Mouse (Mus musculus) frontal cortex, postnatal 14 days (tissue): ENCODE measurements around the gene Plac9b.
"Not testable (repeated sequence)": the region's sequence is repeated elsewhere in the genome, so short reads cannot be mapped to it uniquely, and the experiment has no call there.

Experiments used
- DNase-seq, 2 experiments: peaks; one replicate each; pipeline ENCODE4 v3.0.0; 2022; ENCODE audit warnings: low spot score in 2 of 2

The Plac9b gene

GRCm38 (mm10) chr14:26182380-26182779 is at the start of gene Plac9b:
Plac9b (minus strand) TSS chr14:26182480.
- DNase-seq: not testable (repeated sequence)

DNA sequence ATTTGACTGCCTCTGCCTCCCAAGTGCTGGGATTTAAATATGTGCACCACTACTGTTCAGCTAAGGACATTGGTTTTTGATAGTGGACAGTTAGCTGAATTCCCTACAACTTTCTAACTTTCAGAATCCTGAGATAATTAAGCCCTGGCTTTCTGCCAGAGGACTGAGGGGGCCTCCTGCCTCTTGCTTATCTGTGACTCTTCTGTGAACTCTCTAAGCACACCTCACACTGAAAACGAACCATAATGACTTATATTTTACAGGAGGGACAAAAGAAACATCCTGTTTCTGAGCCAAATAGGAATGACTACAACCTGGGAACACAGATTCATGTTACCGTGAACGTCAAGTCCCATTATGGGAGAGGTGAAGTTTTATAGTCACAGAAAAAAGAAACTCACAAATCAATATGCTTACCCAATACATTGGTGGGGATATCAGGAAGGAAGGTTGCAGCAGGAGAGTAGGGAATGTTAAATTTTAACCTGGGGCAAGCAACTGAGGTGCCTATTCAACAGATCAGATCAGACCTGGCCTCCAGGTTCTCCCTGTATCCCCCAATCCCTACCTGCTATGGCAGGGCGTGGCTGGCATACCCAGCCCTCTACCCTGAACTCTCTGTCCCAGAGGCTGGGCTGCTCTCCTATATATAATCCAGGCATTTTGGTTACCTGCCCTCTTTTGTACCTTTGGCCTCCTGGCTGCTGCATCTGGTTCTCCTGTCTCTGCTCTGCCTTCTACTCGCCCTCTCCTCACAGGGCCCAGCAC is 34.1 kb upstream of the Plac9b start:
- DNase-seq: not testable (repeated sequence)

DNA sequence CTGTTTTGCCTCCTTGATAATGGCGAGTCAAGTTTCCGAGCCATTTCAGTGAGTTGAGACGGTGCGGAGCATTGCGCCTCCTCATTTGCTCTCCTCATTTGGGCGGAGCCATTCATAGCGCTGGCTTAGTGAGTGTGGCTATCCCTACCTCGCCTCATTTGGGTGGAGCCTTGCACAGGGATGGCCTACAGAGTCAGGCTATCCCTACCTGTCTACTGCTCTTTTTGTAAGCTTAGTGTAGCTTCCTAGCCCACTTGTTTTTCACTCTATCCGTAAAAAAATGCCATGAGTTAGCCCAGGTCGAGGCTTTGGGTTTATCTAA is 24.6 kb upstream of the Plac9b start, which contains the start of gene Tmem254b:
Gene Tmem254b, minus strand, starts transcription at position 116 of the 322 bp plus-strand sequence.
- not testable (repeated sequence) for DNase-seq

DNA sequence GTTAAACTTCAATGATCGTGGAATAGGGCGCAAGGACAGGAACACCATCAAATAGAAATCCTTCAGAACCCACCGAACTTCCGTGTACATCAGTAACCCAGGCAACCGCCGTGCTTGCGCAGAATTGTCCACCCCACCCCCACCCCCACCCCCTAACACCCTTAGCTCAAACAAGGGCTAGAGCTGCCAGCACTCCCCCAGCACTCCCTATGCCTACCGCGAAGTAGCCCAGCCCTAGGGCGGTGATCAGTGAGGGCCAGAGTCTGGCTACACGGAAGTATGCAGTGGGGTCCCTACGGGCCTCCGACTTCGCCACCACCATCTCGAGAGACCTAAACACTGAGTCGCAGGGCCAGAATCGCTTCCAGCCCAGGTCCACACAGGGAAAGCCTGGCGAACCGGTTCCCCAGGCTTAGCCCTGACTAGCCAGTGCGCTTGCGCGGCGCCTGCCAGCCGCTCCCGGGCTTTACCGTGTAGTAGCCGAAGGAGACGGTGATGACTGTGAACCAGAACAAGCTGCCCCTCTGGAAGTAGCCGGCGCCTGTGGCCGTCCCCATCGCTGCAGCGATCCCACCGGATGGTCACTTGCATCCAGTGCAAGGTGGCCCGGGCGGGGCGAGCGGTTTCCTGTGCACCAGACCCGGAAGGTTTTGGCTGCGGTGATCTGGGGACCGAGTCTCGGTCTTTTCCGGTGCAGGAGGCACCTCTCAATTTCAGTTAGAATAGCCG is 24.1 kb upstream of the Plac9b start:
- DNase-seq: not testable (repeated sequence)

GRCm38 (mm10) chr14:26197851-26198250 is 15.6 kb upstream of the Plac9b start:
- not testable (repeated sequence) for DNase-seq

- DNase-seq: not testable (repeated sequence)
These were observed 6.1 kb upstream of the Plac9b start for GRCm38 (mm10) chr14:26188361-26188760.

DNA sequence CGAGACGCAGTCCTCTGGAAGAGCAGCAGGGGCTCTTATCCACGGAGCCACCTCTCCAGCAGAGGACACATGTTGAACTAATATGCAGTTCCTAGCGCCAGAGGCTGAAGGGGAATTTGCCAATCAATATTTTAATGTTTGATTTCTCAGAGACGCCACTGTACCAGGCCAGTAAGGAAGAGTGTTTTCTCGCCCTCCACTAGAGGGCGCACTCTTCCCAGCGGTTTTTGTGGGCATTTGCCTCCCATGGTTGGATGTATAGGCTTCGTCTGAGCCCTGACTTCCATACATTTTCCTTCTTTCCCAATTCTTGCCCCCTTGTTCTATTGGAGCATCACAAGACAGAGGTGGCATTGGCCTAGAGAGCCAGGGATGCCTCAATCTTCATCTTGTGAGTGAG is 4.4 kb upstream of the Plac9b start:
- DNase-seq: not testable (repeated sequence)

GRCm38 (mm10) chr14:26181660-26182059 is 620 bp downstream of the Plac9b start:
- DNase-seq: not testable (repeated sequence)

DNA sequence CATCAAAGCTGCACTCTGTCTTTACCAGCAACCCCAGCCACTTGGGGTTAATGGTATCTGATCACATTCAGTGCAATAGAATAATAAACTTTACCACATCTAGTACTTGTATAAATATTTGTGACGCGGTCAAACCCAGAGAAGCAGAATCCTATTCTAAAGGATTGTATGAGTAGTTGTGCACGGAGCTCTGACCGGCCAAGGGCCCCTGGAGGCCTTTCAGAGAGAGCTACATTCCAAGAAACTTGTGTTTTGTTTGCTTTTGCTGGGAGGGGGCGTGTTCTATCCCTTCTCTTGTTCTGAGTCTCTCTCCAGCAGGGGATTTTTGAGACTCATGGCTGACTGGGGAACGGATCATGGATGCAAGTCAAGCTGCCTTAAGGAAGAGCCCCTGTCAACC is 7.3 kb downstream of the Plac9b start:
- DNase-seq: not testable (repeated sequence)

DNA sequence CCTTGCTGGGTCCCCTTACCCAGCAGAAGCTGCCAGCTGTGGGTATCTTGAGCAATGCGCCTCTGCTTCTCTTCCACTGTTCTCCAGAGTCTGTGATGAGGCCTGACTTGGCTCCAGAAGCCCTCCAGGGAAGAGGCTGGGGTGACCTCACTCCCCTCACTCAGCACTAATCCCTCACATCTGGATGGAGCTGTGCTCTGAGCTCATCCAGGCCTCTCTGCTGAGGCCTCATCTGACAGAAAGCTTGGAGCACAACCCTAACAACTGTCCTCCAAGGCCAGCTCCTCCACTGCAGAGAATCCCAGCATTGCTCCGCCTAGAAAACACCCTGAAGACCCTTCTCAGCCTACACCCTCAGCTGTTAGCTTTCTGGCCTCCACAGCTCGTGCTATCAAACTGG is 8.3 kb downstream of the Plac9b start:
- DNase-seq: not testable (repeated sequence)

- not testable (repeated sequence) for DNase-seq
These were observed 17.0 kb downstream of the Plac9b start for GRCm38 (mm10) chr14:26165266-26165665.

GRCm38 (mm10) chr14:26162423-26162822 is 19.9 kb downstream of the Plac9b start:
- DNase-seq: not testable (repeated sequence)

DNA sequence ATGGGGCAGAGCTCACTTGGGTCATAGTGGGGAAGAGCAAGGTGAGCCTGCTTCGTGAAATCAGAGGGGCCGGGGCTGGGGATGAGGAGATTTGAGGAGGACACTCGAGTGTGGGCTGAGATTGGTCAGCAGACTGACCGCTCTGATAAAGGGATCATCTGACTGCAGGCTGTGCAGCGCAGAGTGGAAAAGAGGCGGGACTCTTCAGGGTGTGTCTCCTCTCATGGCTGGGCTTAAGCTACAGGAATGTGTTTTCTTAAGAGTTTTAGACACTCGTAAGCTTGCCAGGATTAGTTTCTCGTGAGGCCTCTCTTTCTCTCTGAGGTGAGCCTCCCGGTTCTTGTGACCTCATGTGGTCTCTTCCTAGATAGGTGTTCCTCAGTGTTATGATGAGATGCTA is 21.1 kb downstream of the Plac9b start:
- not testable (repeated sequence) for DNase-seq

DNA sequence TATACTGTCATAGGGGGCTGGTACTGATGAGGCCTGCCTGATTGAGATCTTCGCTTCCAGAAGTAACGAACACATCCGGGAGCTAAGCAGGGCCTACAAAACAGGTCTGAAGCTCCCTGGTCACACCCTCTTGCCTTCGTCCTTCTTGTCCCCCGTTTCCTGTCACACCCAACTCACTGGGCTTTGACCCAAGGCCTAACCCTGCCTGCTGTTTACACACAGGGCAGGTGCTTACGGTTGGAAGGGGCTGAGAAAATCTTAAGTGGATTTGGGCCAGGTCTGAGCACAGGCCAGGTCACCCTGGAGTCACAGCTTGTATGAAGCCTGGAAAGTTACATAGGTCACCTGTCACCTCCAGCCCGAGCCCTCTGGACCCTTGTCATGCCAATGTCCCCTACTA is 26.2 kb downstream of the Plac9b start:
- DNase-seq: not testable (repeated sequence)

- DNase-seq: not testable (repeated sequence)
These were observed 35.2 kb downstream of the Plac9b start for GRCm38 (mm10) chr14:26147095-26147494.

- DNase-seq: not testable (repeated sequence)
These were observed 63.2 kb downstream of the Plac9b start for GRCm38 (mm10) chr14:26119095-26119494.

DNA sequence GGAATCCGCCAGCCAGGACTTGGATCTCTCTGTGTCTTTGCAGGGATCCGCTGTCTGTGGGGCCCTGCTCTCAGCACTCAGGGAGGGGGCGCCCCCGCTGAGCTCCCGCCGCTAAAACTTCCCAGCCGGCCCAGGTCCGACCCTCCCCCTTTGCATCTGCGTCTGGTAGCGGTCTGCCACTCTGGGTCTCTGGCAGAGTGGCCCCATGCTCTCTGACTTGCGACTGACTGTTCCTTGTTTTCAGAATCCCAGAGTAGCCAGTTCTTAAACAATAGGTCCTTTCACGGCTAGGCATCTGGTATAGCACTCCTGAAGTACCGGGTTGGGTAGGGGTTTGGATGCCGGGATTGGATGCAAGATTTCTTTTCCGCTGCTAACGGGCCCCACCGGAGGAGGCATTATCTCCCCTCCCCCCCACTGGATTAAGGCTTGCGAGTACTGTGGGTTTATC is 63.7 kb downstream of the Plac9b start:
- not testable (repeated sequence) for DNase-seq

DNA sequence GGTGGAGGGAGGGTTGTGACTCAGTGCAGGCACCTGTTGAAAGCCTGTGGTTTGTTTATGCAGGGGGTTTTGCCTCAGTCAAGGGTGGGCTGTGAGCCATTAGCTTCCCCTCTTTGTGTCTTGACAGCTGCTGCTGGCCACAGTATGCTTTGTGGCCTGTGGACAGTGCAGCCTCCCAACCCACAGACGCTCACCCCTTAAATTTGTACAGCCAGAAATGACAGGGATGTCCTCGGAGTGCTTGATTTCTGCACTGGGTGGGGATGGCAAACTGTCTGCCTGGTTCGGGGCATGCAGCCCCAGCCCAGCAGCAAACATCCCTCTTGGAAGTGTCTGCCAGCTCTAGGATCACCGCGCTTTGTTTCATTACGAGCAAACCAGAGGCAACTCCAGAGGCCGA is 64.1 kb downstream of the Plac9b start, which contains the start of gene Duxbl2:
Gene Duxbl2, plus strand, starts transcription at position 200 of the 400 bp plus-strand sequence.
- DNase-seq: not testable (repeated sequence)
